Mouse (Mus musculus) T-helper 17 cell (primary cell): ENCODE measurements around the gene Gcnt1.

Source experiments
- in situ Hi-C, 2 experiments: fragments of 300-600 bp; cut with MboI, MseI; formaldehyde crosslinking; loops; 1 replicate in 1 of 2; 2 replicates in 1 of 2; pipeline ENCODE4 v1.15.1; 2025; ENCODE audit warnings: high pct_unique_total_duplicates in 2 of 2

Gene Gcnt1

DNA sequence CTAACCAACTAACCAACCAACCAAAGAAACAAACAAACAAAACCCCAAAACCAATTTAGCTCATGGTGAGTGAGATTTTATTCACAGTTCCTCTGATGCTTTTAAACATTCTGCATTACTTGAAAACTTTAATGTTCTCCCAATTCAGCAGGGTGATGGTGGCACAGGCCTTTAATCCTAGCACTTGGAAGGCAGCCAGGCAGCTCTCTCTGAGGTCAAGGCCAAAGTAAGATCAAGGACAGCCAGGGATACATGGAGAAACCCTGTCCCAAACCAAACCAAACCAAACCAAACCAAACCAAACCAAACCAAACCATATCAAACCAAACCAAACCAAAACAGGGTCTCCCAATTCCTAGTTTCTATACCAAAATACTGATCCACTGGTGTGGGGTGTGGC, 6.2 kb upstream of the Gcnt1 start:
- in situ Hi-C loops = loop anchor here in 1 of 2 experiments (5.0 to 25.0 kb wide), 4 partner anchors 42 to 1236 kb away; no protein-coding TSS in a partner anchor

DNA sequence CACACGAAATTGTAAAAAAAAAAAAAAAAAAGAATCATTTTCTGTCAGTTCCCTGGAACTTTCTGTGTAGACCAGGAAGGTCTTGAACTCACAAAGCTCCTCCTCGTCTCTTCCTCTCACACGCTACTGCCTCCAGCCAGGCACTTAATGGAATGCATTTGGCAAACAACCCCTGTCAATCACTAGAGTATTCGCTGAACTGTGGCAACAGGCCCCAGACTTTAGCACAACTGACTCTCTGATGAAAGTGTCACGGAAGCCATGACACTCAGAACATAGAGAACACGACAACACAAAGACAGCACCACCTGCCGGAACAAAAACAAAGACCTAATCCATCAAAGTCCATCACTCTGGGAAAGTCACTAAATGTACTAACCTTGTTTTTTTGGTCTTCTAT, 3.1 kb downstream of the Gcnt1 start:
- in situ Hi-C loops = loop anchor here (10.0 kb wide), 2 partner anchors 55 to 695 kb away; no protein-coding TSS in a partner anchor

DNA sequence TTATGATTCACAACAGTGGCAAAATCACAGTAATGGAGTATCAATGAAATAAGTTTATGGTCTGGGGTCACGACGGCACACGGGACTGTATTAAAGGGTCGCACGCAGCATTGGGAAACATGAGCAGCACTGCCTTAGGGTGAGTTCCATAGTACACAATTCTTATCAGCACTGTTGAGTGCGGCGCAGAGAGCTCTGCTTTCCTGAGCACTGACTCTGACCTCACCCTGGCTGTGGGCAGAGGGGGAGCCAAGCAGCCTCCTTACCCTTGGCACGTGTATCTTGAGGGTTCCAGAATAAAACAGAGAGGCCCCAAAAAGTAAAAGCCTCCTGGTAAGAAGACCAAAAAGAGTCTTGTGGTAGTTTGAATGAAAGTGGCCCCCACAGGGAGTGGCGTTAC, 4.1 kb downstream of the Gcnt1 start:
- in situ Hi-C loops = loop anchor here (10.0 kb wide), 2 partner anchors 56 to 694 kb away; no protein-coding TSS in a partner anchor

DNA sequence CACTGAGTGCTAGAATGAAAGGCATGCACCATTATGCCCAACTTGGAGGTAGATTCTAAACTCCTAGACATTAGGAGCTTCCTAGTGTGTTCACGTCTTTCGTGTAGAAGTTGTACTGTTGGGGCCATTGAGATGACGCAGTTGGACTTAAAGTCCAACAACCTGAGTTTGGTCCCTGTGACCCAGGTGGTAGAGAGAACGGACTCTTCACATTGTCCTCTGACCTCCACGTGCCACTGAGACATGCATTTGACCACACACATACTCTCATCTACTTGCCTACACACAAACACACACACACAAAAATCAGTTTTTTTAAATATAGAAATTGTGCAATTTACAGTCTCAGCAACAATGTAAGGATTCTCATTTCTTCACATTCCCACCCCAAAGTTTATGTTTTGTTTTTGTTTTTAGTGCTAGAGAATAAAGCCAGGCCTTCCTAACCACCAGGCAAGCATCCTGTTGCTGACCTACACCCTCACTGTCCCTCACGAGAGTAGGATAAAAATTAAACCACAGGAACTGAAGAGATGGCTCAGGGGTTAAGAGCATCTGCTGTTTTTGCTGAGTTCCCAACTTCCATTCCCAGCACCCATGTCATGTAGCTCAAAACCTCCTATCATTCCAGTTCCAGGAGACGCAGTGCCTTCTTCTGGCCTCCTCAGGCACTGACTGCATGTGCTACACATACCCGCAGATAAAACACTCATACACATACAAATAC, 6.1 kb downstream of the Gcnt1 start:
- in situ Hi-C loops = loop anchor here (10.0 kb wide), 2 partner anchors 58 to 692 kb away; no protein-coding TSS in a partner anchor

DNA sequence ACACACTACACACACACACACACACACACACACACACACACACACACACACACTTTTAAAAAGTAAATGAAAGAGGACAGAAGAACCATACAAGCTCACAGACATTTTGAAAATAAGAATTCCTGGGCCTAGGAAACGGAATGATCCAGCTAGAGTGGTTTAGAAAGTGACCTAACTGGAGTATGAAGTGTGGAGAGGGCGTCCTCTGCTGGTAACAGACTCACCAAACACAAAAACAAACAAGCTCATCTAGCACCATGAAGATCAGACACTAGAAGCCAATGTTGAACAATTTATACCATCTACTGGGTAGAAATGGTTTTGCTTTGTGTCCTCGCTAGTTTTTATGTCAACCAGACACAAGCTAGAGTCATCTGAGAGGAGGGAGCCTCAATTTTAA, 7.9 kb downstream of the Gcnt1 start:
- in situ Hi-C loops = loop anchor here (10.0 kb wide), 2 partner anchors 60 to 690 kb away; no protein-coding TSS in a partner anchor

DNA sequence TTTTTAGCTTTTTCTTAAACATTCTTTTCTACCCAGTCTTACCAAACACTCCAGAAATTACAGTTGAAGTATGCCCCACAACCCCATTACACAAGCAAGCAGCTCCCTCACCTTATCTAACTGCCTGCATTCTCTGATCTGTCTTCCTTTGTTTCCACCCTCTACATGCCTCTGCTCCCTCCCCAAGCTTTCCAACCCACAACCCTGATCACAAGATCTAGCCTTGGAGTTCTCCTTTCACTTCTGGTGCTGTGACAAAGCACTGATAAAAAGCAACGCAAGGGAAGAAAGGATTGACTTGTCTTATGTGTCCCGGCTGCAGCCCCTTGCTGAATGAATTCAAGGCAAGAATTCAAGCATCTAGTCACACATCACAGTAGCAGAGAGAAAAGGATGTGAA, 11.5 kb downstream of the Gcnt1 start:
- in situ Hi-C loops = loop anchor here (10.0 kb wide), 2 partner anchors 64 to 686 kb away; no protein-coding TSS in a partner anchor

DNA sequence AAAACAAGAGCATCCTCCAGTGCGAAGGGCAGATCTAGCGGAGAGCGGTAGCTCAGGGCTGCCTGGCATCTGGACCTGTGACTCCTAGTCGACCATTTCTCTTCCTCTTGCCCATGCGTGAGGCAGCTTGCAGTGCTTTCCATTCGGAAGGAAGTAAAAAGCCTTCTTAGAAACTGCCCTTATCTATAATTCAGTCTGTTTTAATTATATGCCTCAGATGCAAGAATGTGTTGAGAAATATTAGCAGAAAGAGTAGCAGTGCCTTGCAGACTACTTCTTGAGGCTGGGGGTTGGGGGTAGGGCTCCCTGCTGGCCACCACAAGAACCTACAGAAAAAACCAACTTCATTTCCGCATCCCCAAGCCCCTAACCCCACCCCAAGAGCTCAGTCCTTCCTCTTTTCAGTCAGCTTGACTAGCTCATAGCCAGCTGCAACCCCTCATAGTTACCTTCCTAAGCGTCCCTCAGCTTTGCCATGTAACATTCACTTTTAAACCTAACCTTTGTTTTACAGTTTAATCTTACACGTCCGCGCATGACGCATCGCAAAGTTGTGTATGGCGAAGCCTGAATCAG, 13.2 kb downstream of the Gcnt1 start:
- in situ Hi-C loops = loop anchor here in 1 of 2 experiments (5.0 kb wide), 1 partner anchor 82 kb away; no protein-coding TSS in a partner anchor

DNA sequence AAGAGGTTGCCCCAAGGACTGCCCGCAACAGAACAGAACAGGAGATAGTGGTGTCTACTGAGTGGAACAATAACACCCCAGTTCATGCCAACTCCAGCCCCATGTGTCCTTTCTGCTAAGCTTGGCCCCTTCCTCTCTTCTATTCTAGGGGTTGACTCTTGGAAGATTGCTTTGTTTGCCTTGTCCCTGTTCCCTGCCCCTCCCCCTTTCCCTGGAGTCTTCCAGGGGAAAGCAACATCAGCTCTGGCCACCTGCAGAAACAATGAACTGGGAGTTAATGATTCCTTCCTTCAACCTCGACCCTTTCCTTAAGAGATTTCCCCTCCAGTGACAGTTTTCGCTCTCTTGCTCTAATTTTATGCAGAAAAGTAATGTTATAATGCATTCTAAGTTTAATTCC, 15.3 kb downstream of the Gcnt1 start:
- in situ Hi-C loops = loop anchor here in 1 of 2 experiments (5.0 kb wide), 1 partner anchor 80 kb away; no protein-coding TSS in a partner anchor

DNA sequence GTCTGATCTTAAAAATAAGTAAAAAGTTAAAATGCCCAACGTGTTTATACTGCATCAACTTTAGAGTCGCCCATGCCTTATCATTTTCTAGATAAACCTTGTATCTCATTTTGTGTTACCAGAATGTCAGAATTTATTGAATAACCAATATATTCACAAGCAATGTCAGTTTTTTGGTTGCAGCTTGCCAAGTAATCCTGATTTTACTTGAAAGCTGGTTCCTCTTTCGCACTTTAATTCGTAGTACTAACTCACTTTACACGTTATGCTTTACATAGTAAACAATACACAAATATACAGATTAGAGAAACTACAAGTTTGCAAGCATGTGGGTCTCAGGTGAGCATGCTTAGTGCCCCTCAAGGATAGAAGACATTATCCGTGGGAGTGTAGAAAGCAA, 15.7 kb downstream of the Gcnt1 start:
- in situ Hi-C loops = loop anchor here in 1 of 2 experiments (5.0 kb wide), 1 partner anchor 80 kb away; no protein-coding TSS in a partner anchor

DNA sequence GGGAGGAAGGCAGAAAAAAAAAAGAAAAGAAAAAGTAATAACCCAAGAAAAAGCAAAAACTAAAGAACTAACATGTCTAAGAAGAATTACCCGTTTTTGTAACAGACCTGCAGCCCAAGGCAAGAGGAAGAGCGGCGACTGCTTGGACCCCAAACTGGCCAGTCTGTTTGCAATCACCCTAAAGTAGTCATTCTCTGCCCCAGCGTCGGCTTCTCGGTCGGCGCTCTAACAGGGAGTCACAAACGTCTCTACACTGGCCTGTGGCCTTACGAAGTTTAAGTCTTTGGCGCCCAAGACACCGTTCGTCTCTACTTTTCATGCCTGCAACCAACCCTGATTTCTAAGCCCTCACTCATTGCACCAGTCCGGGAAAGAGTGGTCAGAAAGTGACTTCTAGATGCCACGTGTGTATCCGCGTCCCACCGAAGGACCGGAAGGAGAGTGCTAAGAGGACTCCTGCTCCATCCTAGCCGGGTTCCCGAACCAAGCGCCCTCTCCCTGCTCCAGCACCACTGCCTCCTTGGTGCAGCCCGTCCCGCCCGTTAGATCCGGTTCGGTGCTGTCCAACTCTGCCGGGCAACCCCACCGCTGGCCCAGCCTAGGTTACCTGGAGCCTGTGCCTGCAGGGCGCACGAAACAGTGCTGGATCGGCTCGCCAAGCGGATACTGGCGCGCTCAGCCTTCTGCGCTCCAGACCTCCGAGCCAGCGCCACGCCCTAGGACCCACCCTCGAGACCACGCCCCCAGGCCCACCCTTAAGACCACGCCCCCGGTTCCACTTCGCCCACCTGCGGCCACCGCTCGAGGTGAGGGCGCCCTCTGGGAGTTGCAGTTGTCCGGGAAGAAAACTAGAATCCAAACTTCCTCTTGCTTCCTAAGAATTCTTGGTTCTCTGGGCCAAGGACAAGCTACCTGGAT, 16.4 kb downstream of the Gcnt1 start:
- in situ Hi-C loops = loop anchor here in 1 of 2 experiments (5.0 kb wide), 1 partner anchor 79 kb away; no protein-coding TSS in a partner anchor

DNA sequence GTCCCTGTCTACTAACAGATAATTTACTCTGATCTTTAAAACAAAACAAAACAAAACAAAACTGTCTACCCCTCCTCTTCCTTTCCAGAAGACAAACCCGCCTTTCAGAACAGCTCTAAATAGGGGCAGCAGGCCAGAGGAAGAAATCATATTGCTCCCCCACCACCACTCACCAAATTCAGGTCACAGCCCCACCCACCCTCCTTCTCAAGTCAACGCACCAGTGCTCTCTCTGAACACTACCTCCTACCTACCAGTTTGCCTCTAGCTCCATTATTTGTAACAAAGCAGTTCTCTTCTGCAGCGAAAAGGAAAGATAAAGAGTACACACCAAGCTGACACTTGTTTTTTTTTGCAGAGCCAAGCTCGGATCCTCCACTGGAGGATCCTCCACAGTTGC, 17.3 kb downstream of the Gcnt1 start:
- in situ Hi-C loops = loop anchor here in 1 of 2 experiments (5.0 kb wide), 1 partner anchor 78 kb away; no protein-coding TSS in a partner anchor

DNA sequence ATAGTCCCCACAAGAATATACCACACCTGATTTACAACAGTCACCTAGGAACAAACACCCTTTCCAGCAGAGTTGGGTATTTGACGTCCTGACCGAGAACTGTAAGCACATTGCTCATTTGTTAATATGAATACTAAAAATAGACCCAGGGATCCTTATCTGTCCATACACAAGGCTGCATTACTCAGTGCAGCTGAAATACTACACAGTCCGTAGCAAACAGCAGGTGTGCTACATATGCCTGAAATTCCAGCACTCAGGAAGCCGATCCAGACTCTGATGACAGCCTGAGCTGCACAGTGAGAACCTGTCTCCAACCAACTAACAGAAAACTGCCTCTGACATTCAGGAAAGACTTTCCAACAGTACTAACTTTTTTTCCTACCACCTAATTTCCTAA, 17.8 kb downstream of the Gcnt1 start:
- in situ Hi-C loops = loop anchor here in 1 of 2 experiments (5.0 kb wide), 1 partner anchor 77 kb away; no protein-coding TSS in a partner anchor

DNA sequence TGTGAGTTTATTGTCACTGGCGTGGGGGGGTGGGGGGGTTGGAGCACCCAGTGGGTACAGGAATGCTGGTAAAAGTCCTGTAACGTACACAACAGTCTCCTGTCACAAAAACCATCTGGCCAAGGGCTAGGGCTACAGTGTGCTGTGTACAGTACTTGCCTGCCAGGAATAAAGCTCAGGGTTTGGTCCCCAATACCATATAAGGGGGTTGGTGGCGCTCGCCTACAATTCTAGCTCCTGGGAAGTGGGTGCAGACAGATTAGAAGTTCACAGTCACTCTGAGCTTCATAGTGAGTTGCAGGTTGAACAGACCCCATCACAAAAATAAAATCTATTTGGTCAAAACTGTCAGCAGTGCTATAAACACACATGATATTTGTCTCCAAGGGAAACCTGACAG, 18.3 kb downstream of the Gcnt1 start:
- in situ Hi-C loops = no loop called here

DNA sequence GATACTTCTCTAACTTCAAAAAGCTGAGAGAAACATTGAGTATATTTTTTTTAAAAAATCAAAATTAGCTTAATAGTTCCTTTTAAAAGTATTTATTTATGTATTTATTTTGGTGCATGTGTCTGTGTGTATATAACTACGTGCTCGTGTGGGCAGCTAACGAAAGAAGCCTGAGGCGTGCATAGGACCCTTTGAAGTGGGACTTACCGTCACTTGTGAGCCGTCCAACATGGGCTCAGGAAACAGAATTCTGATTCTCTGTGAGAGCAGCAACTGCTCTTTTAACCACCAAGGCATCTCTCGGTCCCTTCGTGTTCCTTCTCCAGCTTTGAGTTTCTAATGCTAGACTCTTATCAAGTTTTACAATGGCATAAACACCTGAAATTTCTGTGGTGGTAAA, 18.9 kb downstream of the Gcnt1 start:
- in situ Hi-C loops = no loop called here

DNA sequence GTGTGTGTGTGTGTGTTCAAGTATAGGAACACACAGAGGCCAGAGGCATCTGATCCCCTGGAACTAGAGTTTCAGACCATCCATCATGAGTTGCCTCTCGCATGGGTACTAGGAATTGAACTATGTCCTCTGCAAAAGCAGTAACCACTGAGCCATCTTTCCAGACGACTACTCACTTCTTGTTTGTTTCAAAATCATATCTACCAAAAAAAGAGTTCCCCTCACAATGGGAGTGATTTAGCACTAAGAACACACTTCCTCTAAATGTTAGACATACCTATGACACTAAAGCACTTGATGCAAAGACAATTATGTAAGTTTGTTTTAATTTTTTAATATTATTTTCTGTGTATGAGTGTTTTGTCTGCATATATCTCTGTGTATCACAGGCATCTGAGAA, 24.8 kb downstream of the Gcnt1 start:
- in situ Hi-C loops = no loop called here

DNA sequence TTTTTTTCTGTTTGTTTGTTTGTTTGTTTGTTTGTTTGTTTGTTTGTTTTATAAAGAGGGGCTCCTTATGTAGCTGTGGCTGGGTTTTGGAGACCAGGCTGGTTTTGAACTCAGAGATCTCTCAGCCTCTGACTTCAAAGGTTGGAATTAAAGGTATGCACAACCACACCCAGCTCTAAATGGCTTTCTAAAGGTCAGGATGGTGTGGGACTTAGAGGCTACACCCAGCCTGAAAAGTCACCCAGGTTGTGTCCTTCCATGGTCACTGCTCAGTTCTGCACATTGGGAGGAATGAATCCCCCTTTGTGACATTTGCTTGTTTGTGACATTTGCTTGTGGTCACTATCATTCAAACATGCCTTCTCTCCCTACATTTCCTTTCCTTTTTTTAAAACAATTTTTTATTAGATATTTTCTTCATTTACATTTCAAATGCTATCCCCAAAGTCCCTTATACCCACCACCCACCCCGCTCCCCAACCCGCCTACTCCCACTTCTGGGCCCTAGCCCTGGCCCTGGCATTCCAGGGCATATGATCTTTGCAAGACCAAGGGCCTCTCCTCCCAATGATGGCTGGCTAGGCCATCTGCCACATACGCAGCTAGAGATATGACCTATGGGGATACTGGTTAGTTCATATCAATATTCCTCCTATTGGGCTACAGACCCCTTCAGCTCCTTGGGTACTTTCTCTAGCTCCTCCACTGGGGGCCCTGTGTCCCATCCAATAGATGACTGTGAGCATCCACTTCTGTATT, 25.7 kb downstream of the Gcnt1 start:
- in situ Hi-C loops = no loop called here

DNA sequence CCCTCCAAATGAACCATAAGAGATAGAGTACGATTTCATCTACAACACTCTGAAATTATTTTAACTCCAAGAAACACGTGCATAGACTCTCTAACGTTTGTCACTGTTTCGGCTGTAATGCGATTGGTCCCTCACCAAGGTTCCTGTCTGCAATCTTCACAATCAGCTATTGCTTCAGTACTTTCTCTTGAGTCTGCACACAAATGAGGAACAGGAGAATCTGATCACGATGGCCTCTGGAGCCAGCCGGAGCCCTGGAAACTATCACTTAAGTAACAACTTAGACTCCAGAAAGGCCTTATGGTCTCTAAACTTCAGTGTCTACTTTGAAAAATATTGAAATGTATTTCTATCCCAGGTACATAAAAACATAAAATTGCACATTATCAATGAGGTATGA, 27.8 kb downstream of the Gcnt1 start:
- in situ Hi-C loops = loop anchor here in 1 of 2 experiments (5.0 kb wide), 1 partner anchor 83 kb away; no protein-coding TSS in a partner anchor

DNA sequence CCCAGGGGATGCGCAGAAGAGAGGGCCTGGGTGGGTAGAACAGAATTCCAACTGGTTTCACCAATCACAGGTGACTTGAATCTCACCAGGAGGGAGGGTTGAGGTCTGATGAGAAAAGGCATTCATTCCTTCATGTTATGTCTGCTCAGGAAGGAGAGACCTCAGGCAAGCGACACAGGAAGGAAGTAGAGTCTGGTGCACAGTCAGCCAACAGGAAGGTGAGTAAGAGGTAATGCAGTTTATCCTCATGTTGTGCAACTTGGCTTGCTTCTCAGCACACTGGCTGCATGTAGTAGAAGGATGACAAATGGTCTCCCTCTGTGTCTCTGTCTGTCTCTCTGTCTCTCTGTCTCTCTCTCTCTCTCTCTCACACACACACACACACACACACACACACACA, 33.1 kb downstream of the Gcnt1 start:
- in situ Hi-C loops = loop anchor here in 1 of 2 experiments (5.0 kb wide), 1 partner anchor 38 kb away; no protein-coding TSS in a partner anchor

DNA sequence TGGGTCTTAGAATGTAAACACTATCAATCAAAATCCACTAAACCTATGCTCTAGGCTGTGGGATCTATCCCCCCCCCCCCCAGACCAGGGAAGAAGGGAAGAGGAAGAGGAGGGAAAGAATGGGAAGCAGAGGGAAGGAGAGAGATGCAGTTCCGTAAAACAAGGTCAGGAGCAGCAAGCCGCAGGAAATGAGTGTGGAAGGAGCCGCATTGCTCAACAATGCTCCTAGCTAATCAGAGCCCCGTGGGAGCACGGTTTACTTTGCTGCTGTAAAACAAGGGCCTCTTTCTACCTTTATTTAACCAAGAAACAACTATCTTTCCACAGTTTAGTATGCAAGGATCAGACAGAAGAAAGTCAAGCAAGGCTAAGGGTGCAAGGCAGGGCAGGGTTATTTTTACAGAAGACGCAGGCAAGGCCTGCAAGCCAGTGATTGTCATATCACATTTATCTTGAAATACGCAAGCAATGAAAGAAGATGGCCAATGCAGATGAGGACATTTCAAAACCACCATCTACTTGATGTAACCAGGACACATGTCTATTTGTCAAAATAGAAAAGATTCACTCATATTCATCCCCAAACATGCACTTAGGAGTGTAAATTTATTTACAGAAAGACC, 35.5 kb downstream of the Gcnt1 start:
- in situ Hi-C loops = loop anchor here in 1 of 2 experiments (5.0 kb wide), 1 partner anchor 40 kb away; no protein-coding TSS in a partner anchor

DNA sequence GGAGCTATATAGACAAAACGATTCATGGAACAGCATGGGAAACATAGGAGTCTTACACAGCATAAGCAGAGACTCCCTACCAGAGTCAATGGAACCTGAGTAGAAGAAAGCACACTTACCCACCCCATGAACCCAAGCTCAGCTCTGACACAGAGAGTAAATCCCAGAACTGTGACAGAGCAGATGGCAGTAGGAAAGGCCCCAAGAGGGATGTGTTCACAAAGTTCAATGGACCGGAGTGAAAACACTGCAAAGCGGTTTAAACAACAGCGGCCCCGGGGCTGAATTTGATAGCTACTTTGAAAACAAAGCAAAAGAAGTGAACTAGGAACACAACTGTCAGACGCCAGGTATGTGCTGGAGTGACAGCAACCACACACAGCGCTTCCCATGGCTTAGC, 36.0 kb downstream of the Gcnt1 start:
- in situ Hi-C loops = loop anchor here in 1 of 2 experiments (5.0 kb wide), 1 partner anchor 41 kb away; no protein-coding TSS in a partner anchor
